Mouse (Mus musculus) adrenal gland, postnatal 4 days (tissue): Measurements from ENCODE around the gene Il17ra. TPM values are rescaled to one million over a fixed set of nuclear protein-coding genes. Genes with fewer than 3 reads are reported as not detected.

Experiments
- DNase-seq, 2 experiments: peaks; one replicate each; pipeline ENCODE4 v3.0.0; 2021 to 2022; ENCODE audit warnings: low spot score in 2 of 2, mixed read lengths in 2 of 2
- total RNA-seq, 2 experiments: library from RNA; stranded (reverse); gene quantifications; 2 replicates each; pipeline ENCODE4 v1.2.3; 2021

Gene Il17ra
- total RNA-seq, 2 experiments from 2014 or later, result 9.9 to 14.4 TPM

DNA sequence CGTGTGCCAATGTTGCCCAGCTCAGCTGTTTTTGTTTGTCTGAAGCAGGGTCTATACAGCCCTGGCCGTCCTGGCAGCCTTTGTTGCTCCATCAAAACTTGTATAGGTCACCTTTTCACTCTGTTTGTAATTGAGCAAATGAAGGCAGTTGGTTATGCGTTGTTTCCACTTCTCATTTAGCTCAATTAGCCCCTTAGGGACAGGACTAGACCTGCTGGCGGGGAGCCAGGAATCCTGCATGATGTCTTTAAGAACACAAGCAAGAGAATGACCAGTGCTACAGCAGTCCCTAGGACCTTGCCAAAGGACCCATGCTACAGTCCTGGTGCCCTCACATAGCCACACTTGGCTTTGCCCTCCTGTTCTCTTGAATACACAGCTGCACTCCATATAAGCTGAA is 42.5 kb downstream of the Il17ra start:
- no peak for DNase-seq

DNA sequence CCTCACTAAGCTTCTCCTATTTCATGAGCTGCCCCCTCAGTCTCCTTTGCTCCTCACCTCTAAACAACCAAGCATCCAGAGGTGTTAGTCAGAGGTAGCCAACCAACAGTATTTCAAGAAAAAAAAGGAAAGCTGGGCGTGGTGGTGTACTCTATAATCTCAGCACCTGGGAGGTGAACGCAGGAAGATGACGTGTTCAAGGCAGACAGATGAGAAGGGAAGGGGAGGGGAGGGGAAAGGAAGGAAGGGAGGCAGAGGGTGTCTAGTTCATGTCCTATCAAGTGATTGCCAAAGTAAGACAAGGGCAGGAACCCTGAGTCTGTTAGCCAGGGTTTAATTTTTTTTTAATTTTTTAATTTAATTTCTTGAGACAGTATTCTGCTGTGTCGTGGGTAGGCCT is 45.6 kb downstream of the Il17ra start:
- DNase-seq, result no peak

DNA sequence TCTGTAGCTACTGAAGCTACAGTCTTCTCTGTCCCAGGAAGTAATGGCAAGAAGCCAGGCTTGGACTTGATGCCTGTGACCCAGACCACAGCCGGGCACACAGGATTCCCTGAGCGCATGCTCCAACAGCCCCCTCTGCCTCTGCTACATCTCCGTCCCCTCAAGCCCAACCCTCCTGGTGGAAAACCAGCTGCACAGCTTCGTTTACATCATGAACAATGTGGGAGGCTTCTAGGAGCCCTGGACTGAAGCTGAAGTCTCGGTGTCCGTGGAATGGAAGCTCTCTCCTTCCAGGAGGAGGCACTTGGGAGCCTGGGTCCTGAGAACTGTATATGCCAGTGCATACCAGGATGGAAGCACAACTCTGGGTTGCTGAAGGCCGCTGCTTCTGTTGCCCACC is 46.9 kb downstream of the Il17ra start:
- DNase-seq, result no peak

DNA sequence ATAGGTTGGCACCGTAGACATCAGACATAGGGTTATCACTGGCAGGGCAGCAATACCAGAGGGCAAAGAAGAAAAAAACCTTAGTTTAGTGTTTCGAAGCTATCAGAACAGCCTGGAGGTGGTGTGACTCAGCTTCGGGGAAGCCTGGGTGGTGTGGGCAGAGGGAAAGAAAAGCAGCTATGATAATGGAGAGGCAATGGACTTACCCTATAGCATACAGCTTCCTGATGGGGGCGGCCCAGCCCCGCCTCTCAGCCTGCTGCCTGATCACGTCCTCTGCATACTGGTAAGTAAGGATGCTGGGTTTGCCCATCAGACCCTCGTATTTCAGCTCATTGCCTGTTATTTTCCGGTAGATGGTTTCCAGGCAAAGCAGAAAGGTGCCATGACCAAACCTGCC is 47.4 kb downstream of the Il17ra start:
- no peak for DNase-seq

DNA sequence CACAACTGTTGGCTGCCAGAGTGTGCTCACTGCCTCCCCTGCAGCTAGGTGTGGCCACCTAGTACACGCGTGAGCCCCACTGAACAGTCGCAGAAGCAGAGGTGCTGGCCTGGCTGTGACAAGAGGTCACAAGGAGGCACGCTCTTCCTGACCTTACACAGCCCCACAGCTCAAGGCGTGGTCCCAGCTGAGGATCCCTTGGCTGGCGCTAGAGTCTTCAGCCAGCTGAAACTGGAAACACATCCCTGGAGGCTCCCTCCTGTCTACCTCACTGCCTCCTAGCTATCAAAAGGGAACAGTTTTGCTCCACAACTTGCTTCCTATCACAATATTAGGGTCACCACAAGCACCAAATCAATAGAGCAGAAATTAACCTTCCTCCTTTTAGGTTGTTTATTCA is 48.2 kb downstream of the Il17ra start:
- no peak for DNase-seq

DNA sequence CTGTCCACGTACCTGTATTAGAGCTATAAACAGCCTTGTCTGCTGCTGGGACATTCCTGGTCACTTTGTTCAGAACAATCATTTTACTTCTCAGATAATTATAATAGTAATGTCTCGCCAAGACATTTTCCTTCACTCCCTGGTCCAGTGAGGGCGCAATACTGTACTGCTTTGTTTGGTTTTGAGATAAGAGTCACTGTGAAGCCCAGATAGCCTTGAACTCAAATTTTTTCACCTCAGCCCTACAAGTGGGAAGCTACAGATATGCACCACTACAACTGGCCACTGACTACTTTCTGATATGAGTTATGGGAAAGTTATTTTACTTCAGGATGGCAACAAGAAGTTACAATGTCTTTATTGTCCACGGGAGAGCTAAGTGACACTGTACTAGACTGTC is 53.4 kb downstream of the Il17ra start:
- DNase-seq, result no peak

DNA sequence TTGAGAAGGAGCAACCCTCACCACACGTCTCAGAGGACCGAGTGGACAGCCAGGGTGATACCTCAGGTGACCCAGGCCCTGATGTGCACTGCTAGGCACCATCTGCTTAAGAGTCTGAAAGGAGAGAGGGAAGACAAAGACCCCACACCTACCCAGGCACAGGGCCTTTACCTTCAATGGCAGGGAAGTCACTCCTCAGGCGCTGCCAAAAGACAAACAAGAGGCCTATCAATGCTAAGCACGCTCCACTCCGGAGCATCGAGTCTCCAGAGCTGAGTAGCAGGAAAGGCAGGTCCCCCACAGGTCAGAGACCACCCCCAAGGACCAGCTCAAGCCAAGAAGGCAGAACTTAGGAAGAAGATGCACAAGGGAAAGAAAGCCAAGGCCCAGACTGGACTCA is 53.8 kb downstream of the Il17ra start:
- no peak for DNase-seq

DNA sequence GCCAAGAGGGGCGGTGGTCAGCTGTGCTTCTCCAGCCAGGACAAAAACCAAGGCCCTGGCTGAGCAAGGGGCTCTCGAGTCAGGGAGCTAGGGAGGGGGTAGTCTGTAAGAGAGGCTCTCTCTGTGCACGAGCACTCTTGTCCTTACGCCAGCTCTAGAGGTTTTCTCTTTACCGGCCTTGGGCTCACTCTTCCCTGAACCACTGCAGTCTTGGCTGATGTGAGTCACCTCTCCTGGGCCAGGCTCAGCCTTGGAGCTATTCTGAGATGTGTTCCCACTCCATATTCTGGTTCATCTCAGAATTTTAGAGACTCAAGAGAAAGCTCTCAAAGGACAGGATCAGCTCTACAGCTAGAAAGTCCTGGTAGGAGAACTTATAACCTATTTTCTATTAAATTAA is 54.3 kb downstream of the Il17ra start:
- DNase-seq, result peak in 1 of 2 experiments; percentile 24

DNA sequence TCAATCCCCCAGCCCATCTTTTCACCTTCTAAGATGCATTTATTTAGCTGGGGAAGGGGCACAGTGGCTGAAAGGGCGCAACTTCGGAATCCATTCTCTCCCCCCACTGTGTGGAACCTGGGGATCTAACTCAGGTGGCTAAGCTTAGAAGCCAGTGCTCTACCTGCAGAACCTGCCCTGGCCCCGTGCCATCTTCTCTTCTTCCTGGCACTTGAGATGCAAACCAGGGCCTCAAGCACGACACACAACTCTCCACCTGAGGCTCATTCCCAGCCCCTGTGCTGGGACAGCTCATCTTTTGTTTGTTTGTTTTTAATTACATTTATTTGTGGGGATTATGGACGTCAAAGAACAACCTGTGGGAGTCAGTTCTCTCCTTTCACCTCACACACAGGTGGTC is 56.6 kb downstream of the Il17ra start:
- DNase-seq, result no peak

DNA sequence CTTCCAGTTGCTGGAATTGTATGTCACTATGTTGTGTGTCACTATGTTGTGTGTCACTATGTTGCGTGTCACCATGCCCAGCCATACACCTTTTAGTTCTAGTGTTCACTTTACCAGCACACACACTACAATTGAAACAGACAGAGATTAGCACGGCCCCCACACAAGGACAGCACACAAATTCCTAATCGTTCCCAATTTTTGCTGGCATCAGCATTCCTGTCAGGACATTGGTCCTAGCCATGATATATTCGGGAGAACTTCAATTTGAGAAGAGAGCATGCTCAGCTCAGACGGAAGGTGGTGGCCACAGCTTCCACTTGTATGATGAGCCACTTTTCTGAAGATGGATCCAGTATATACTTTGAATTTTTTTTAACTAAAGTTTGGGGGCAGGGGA is 61.7 kb downstream of the Il17ra start:
- no peak for DNase-seq

DNA sequence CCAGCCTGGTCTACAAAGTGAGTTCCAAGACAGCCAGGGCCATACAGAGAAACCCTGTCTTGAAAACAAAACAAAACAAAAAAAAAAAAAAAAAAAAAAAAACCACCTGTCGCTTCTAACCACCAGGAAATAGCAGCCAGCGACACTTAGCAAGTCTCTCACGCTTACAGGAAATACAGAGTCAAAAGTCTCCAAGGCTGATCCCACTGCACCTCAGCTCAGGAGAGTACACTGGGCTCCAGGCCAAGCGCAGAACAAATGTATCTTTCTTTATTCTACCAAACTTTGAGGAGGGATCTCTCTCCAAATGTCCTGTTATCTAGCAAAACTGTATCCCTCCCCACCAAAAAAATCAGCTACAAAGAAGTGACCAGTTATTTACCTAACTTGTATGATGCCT is 66.1 kb downstream of the Il17ra start:
- DNase-seq, result no peak

DNA sequence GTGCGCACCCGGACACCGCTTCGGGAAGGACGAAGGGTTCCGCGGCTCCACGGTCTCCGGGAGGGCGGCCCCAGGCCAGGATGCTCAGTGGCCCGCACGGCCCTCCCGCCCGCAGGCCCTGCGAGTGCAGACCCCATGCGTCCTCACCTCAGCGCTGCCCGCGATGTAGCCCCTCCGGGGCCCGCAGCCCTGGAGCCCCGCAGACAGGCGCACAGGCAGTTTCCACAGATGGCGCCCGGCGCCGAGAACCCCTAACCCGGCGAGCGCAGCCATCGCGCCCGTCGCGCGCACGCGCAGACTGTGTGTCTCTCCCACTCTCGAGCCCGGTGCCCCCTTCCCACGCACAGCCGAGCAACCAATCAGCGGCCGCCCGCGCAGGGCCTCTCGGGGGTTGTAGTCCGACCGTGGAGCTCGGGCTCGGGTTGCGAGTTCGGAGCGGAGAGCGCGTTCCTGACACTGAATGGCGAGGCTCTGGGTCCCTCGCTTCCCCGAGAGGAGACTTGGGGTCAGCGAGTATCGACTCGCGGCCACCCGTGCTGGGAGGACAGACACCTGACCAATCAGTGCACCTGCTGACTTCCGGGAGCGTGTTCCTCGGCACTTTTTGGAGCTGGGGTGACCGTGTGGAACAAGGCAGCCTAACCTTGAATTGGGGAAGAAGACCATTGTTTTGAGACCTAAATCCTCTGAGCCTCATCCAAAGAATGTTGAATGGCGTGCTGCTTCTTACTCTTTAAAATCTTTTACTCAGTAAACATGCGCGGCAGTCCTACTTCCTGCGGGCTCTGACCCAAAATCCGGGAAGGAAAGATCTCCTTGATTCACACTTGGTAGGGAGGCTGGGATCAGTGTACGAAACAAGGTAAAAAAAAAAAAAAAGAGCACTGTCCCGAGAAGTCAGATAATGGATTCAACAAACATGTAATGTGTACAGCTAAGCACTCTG is 68.2 kb downstream of the Il17ra start, which contains the start of gene Hdhd5:
Hdhd5 (minus strand) TSS at position 300 of the 946 bp plus-strand sequence.
- DNase-seq, result peak; percentile 89

DNA sequence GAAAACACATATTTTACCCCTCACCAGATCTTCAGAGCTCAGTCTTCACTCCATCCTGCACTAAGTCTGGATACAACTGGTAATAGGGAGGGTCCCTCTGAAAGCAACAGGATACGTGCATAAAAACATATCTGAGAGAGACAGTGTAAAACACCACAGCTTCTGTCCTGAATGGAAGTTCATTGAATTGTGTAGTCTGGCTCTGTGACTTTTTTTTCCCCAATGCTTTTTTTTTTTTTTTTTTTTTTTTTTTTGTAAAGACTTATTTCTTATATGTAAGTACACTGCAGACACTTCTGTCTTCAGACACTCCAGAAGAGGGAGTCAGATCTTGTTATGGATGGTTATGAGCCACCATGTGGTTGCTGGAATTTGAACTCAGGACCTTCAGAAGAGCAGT is 69.5 kb downstream of the Il17ra start:
- no peak for DNase-seq

DNA sequence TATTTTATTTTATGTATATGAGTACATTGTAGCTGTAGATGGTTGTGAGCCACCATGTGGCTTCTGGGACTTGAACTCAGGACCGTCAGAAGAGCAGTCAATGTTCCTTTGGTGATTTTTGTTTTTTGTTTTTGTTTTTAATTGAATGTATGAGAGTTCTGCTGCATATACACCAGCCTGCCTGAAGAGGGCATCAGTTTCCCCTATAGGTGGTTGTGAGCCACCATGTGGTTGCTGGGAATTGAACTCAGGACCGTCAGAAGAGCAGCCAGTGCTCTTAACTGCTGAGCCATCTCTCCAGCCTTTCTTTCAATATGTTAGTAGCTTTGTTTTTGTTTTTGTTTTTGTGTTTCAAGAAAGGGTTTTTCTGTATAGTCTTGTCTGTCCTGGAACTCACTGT is 73.3 kb downstream of the Il17ra start:
- no peak for DNase-seq

Other genes starting within 250 kb of the Il17ra start
- gene D330020A13Rik, start 168.9 kb upstream of the Il17ra start, total RNA-seq, result under 1 TPM in 1 of 2 experiments, not detected in 1; 0.48 TPM
- gene B4galnt3, start 168.7 kb upstream of the Il17ra start, total RNA-seq, result 1 to 10 TPM; 6.7 to 8.7 TPM
- gene Kdm5a, start 99.1 kb upstream of the Il17ra start, total RNA-seq, result 10 to 100 TPM; 80.0 to 84.2 TPM
- gene Ccdc77, start 98.9 kb upstream of the Il17ra start, total RNA-seq, result 10 to 100 TPM; 11.5 to 13.7 TPM
- 1 to 10 TPM in 1 of 2 experiments, under 1 TPM in 1; 0.96 to 1.2 TPM for gene Tmem121b, start 30.6 kb downstream of the Il17ra start, total RNA-seq
- 10 to 100 TPM; 34.8 to 35.1 TPM for gene Hdhd5, start 68.1 kb downstream of the Il17ra start, total RNA-seq
- gene Cecr2, start 203.1 kb downstream of the Il17ra start, total RNA-seq, result 10 to 100 TPM; 15.3 to 16.1 TPM